Mouse (Mus musculus): ENCODE measurements around the gene Gm17949. TPM values are rescaled to one million over a fixed set of nuclear protein-coding genes. Genes with fewer than 3 reads are reported as not detected.

The Gm17949 gene
- 0.26 and 0.46 TPM in 2 replicates for polyA plus RNA-seq (2015; fragmentation: Nextera tagmentation; extraction: Ambion mirVana)

GRCm38 (mm10) chr17:57011236-57012141 lies at the start of gene Gm17949, which contains the start of gene Gtf2f1:
Gene Gm17949, plus strand, starts transcription at chr17:57011469.
Gene Gtf2f1, minus strand, starts transcription at chr17:57011288.
- H3K4me1 ChIP-seq: peaks cover 26% of the 10 kb centered on the region
- peak within 1 kb of the TSS; percentile 90 for H3K4me2 ChIP-seq
- WGBS: under 1% methylated on average over 51 of the region's 51 CpGs
- H3K27ac ChIP-seq (replicated peaks): peak within 1 kb of the TSS; percentile 98
- H3K27me3 ChIP-seq (replicated peaks): no peaks in the 10 kb centered on the region; the same call in 1 of the 2 replicates
- no peaks in the 10 kb centered on the region for H3K9me3 ChIP-seq (replicated peaks)
- ATAC-seq (ENCODE audit: low FRiP score): peak; percentile 94
- H3K4me3 ChIP-seq (replicated peaks): peak within 1 kb of the TSS; percentile 83
- peak within 1 kb of the TSS; percentile 84 for H3K9ac ChIP-seq (replicated peaks)
- H3K36me3 ChIP-seq: peaks cover 28% of the 10 kb centered on the region

GRCm38 (mm10) chr17:56961880-56962279 lies 49.4 kb upstream of the Gm17949 start:
- Histone ChIP-seq H3K36me3 (no peaks in the 10 kb centered on the region), H3K27ac (replicated peaks) (no peak overlapping the region), H3K4me1 (no peaks in the 10 kb centered on the region), H3K4me3 (replicated peaks) (no peak overlapping the region), H3K4me2 (no peak overlapping the region), H3K9me3 (replicated peaks) (no peaks in the 10 kb centered on the region), H3K9ac (replicated peaks) (no peak overlapping the region), H3K27me3 (replicated peaks) (no peaks in the 10 kb centered on the region)
- WGBS: 95% methylated on average over 4 of the region's 4 CpGs
- ATAC-seq (ENCODE audit: low FRiP score): no peak

GRCm38 (mm10) chr17:56962642-56963405 lies 48.4 kb upstream of the Gm17949 start:
- Histone ChIP-seq H3K4me2 (no peak overlapping the region), H3K9ac (replicated peaks) (no peak overlapping the region), H3K4me1 (no peaks in the 10 kb centered on the region), H3K27ac (replicated peaks) (no peak overlapping the region), H3K4me3 (replicated peaks) (no peak overlapping the region), H3K36me3 (no peaks in the 10 kb centered on the region), H3K27me3 (replicated peaks) (no peaks in the 10 kb centered on the region), H3K9me3 (replicated peaks) (no peaks in the 10 kb centered on the region)
- no peak for ATAC-seq (ENCODE audit: low FRiP score)
- WGBS: 89% methylated on average over 5 of the region's 5 CpGs

- Histone ChIP-seq H3K4me2 (no peak overlapping the region), H3K27me3 (replicated peaks) (no peaks in the 10 kb centered on the region), H3K4me3 (replicated peaks) (no peak overlapping the region), H3K36me3 (no peaks in the 10 kb centered on the region), H3K9me3 (replicated peaks) (no peaks in the 10 kb centered on the region), H3K4me1 (no peaks in the 10 kb centered on the region), H3K27ac (replicated peaks) (no peak overlapping the region), H3K9ac (replicated peaks) (no peak overlapping the region)
- no peak for ATAC-seq (ENCODE audit: low FRiP score)
- WGBS: 85% methylated on average over 6 of the region's 6 CpGs
These were observed 47.6 kb upstream of the Gm17949 start for GRCm38 (mm10) chr17:56963646-56964045.

GRCm38 (mm10) chr17:56969321-56969720 lies 41.9 kb upstream of the Gm17949 start:
- 65% methylated on average over 3 of the region's 3 CpGs for WGBS
- H3K4me2 ChIP-seq: no peak overlapping the region
- no peaks in the 10 kb centered on the region for H3K27me3 ChIP-seq (replicated peaks)
- H3K9ac ChIP-seq (replicated peaks): no peak overlapping the region
- H3K27ac ChIP-seq (replicated peaks): no peak overlapping the region
- ATAC-seq (ENCODE audit: low FRiP score): no peak
- no peak overlapping the region for H3K4me3 ChIP-seq (replicated peaks)
- H3K36me3 ChIP-seq: no peaks in the 10 kb centered on the region
- no peaks in the 10 kb centered on the region for H3K4me1 ChIP-seq
- H3K9me3 ChIP-seq (replicated peaks): no peaks in the 10 kb centered on the region

- Histone ChIP-seq H3K36me3 (no peaks in the 10 kb centered on the region), H3K4me1 (no peaks in the 10 kb centered on the region), H3K4me3 (replicated peaks) (no peak overlapping the region), H3K27ac (replicated peaks) (no peak overlapping the region), H3K27me3 (replicated peaks) (no peaks in the 10 kb centered on the region), H3K4me2 (no peak overlapping the region), H3K9me3 (replicated peaks) (no peaks in the 10 kb centered on the region), H3K9ac (replicated peaks) (no peak overlapping the region)
- ATAC-seq (ENCODE audit: low FRiP score): no peak
- WGBS: 73% methylated on average over 5 of the region's 5 CpGs
These were observed 41.2 kb upstream of the Gm17949 start for GRCm38 (mm10) chr17:56970081-56970480.

GRCm38 (mm10) chr17:56973956-56974707 lies 37.1 kb upstream of the Gm17949 start:
- Histone ChIP-seq H3K27ac (replicated peaks) (no peak overlapping the region), H3K4me2 (no peak overlapping the region), H3K36me3 (no peaks in the 10 kb centered on the region), H3K9ac (replicated peaks) (no peak overlapping the region), H3K4me1 (no peaks in the 10 kb centered on the region), H3K4me3 (replicated peaks) (no peak overlapping the region), H3K27me3 (replicated peaks) (no peaks in the 10 kb centered on the region), H3K9me3 (replicated peaks) (no peaks in the 10 kb centered on the region)
- WGBS: 61% methylated on average over 13 of the region's 14 CpGs
- ATAC-seq (ENCODE audit: low FRiP score): no peak

GRCm38 (mm10) chr17:56974708-56975240 lies 36.5 kb upstream of the Gm17949 start:
- ATAC-seq (ENCODE audit: low FRiP score): no peak
- H3K9me3 ChIP-seq (replicated peaks): no peaks in the 10 kb centered on the region
- 82% methylated on average over 5 of the region's 5 CpGs for WGBS

GRCm38 (mm10) chr17:56975391-56975790 lies 35.9 kb upstream of the Gm17949 start:
- Histone ChIP-seq H3K9me3 (replicated peaks) (no peaks in the 10 kb centered on the region), H3K4me1 (no peaks in the 10 kb centered on the region), H3K4me3 (replicated peaks) (no peak overlapping the region), H3K27me3 (replicated peaks) (no peaks in the 10 kb centered on the region), H3K9ac (replicated peaks) (no peak overlapping the region), H3K27ac (replicated peaks) (no peak overlapping the region), H3K36me3 (no peaks in the 10 kb centered on the region), H3K4me2 (no peak overlapping the region)
- no peak for ATAC-seq (ENCODE audit: low FRiP score)
- WGBS: 84% methylated on average over 3 of the region's 3 CpGs

More at GRCm38 (mm10) chr17:56974708-56975240, 36.5 kb upstream of the Gm17949 start:
- Histone ChIP-seq H3K4me1 (no peaks in the 10 kb centered on the region), H3K9ac (replicated peaks) (no peak overlapping the region), H3K4me2 (no peak overlapping the region), H3K27ac (replicated peaks) (no peak overlapping the region), H3K27me3 (replicated peaks) (no peaks in the 10 kb centered on the region), H3K36me3 (no peaks in the 10 kb centered on the region), H3K4me3 (replicated peaks) (no peak overlapping the region)

GRCm38 (mm10) chr17:56976531-56977390 lies 34.5 kb upstream of the Gm17949 start:
- WGBS: 85% methylated on average over 8 of the region's 8 CpGs
- no peak for ATAC-seq (ENCODE audit: low FRiP score)
- H3K9me3 ChIP-seq (replicated peaks): no peaks in the 10 kb centered on the region
- H3K4me1 ChIP-seq: no peaks in the 10 kb centered on the region
- H3K4me2 ChIP-seq: no peak overlapping the region
- H3K4me3 ChIP-seq (replicated peaks): no peak overlapping the region
- H3K27ac ChIP-seq (replicated peaks): no peak overlapping the region
- no peaks in the 10 kb centered on the region for H3K27me3 ChIP-seq (replicated peaks)
- H3K9ac ChIP-seq (replicated peaks): no peak overlapping the region
- no peaks in the 10 kb centered on the region for H3K36me3 ChIP-seq
